27 mouse cellular contexts compared by ENCODE assay signal in the genomic region with DNA sequence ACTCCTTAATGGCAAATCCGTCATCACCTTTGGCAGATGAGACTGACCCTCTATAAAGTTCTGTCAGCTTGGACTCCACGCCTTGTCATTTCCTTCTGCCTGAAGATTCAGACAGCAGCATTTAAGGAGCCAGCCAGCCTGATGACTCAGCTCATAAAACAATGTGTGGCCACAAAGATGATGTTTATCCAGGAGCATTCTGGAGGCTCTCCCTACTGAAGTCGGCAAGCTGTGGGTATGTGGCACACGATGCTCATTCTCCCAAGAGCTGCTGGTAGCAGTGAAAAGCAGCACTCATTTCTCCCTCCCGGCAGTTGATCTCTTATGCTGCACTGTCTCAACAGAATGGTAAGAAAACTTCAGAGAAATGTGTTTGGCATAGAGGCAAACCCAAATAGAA. TPM values are rescaled to one million over a fixed set of nuclear protein-coding genes. Genes with fewer than 3 reads are reported as not detected.
DNase-seq lines count a peak whose midpoint lies in the region; ATAC-seq and TF ChIP-seq lines count a peak whose summit lies in the region.
"Had no signal": no experiment of that assay in that cellular context is flagged by ENCODE, and none has a peak within 500 bp of the region (broad histone marks: within the 10 kb centered on the region; RNA-seq: fewer than 3 reads in every experiment).

No protein-coding gene starts in this region.

- DNase-seq in frontal cortex, postnatal 10 days (ENCODE audit: low spot score in 2 of 2) = no peak
- peak; percentile 68 for DNase-seq in midbrain, embryonic 11.5 days (ENCODE audit: low spot score, missing footprints)
- no peak for DNase-seq in retina, embryonic 14.5 days (ENCODE audit: low spot score)
- DNase-seq: adrenal gland, postnatal 14 days; B cell, adult 2 months; cerebellum, adult 9-10 months; gastrocnemius, postnatal 14 days; heart, adult 2 months; heart, postnatal 36 days; kidney, adult 18-20 months; kidney, postnatal 10 days; liver; retina, postnatal 1 day; thymus, adult 2 months; thymus, postnatal 4 days had no signal

- no peak overlapping the region for H3K27ac ChIP-seq in midbrain, embryonic 11.5 days (ENCODE audit: low read depth, low read length)
- H3K27ac ChIP-seq in midbrain, embryonic 13.5 days = no peak overlapping the region
- no peak overlapping the region for H3K27ac ChIP-seq in kidney, embryonic 16.5 days (ENCODE audit: low read length)
- H3K27ac ChIP-seq: embryonic facial prominence, embryonic 10.5 days; heart, adult 2 months; hindbrain, embryonic 14.5 days; limb, embryonic 10.5 days; liver, embryonic 15.5 days; macrophage had no signal

- H3K36me3 ChIP-seq in midbrain, embryonic 11.5 days (ENCODE audit: control insufficient read depth, insufficient read depth, low read length) = no peaks in the 10 kb centered on the region
- H3K36me3 ChIP-seq in midbrain, embryonic 13.5 days = no peaks in the 10 kb centered on the region
- no peaks in the 10 kb centered on the region for H3K36me3 ChIP-seq in C2C12 (ENCODE audit: control insufficient read depth, insufficient read depth)
- H3K36me3 ChIP-seq in kidney, embryonic 16.5 days (ENCODE audit: insufficient read depth, low read length) = no peaks in the 10 kb centered on the region
- H3K36me3 ChIP-seq: embryonic facial prominence, embryonic 10.5 days; limb, embryonic 10.5 days; liver, embryonic 15.5 days had no signal

- no peak overlapping the region for H3K9ac ChIP-seq in midbrain, embryonic 11.5 days (ENCODE audit: low read length)
- H3K9ac ChIP-seq in midbrain, embryonic 13.5 days (replicated peaks) = no peak overlapping the region
- H3K9ac ChIP-seq in kidney, embryonic 16.5 days (replicated peaks; ENCODE audit: low read length) = no peak overlapping the region
- H3K9ac ChIP-seq: hindbrain, embryonic 14.5 days; liver, embryonic 15.5 days had no signal

- no peaks in the 10 kb centered on the region for H3K79me3 ChIP-seq in C2C12 (ENCODE audit: low read depth)

- no peaks in the 10 kb centered on the region for H3K9me3 ChIP-seq in midbrain, embryonic 11.5 days (ENCODE audit: control insufficient read depth, low read length)
- H3K9me3 ChIP-seq in midbrain, embryonic 13.5 days = no peaks in the 10 kb centered on the region
- no peaks in the 10 kb centered on the region for H3K9me3 ChIP-seq in kidney, embryonic 16.5 days (ENCODE audit: low read length)
- H3K9me3 ChIP-seq: embryonic facial prominence, embryonic 10.5 days; limb, embryonic 10.5 days; liver, embryonic 15.5 days had no signal

- H3K4me2 ChIP-seq in midbrain, embryonic 11.5 days = no peak overlapping the region
- H3K4me2 ChIP-seq in midbrain, embryonic 13.5 days (replicated peaks) = no peak overlapping the region
- no peak overlapping the region for H3K4me2 ChIP-seq in kidney, embryonic 16.5 days (replicated peaks; ENCODE audit: low read depth, low read length)
- H3K4me2 ChIP-seq: hindbrain, embryonic 14.5 days; liver, embryonic 15.5 days had no signal

- no peak overlapping the region for H3K4me3 ChIP-seq in midbrain, embryonic 11.5 days (ENCODE audit: low read depth, low read length)
- H3K4me3 ChIP-seq in midbrain, embryonic 13.5 days (replicated peaks) = no peak overlapping the region
- no peak overlapping the region for H3K4me3 ChIP-seq in C2C12 (ENCODE audit: insufficient read depth, poor library complexity, severe bottlenecking)
- no peak overlapping the region for H3K4me3 ChIP-seq in kidney, embryonic 16.5 days (ENCODE audit: low read length)
- H3K4me3 ChIP-seq: embryonic facial prominence, embryonic 10.5 days; heart, adult 2 months; limb, embryonic 10.5 days; liver, embryonic 15.5 days had no signal

- peak; percentile 76 for ATAC-seq in frontal cortex, adult (ENCODE audit: low TSS enrichment)
- ATAC-seq in midbrain, embryonic 11.5 days (ENCODE audit: low FRiP score) = no peak
- no peak for ATAC-seq in midbrain, embryonic 13.5 days
- ATAC-seq in common myeloid progenitor, adult 5-6 weeks (replicated peaks; ENCODE audit: low read depth, poor library complexity, severe bottlenecking) = 0 out of 2 replicates have a peak, but pooled peaks have one; percentile 9
- ATAC-seq in kidney, embryonic 16.5 days (ENCODE audit: low FRiP score, low TSS enrichment) = no peak
- ATAC-seq: forebrain, embryonic 16.5 days; inflammation-experienced regulatory T-cells, adult 6 months had no signal

- H3K79me2 ChIP-seq in C2C12 (ENCODE audit: control insufficient read depth, insufficient read depth) = no peaks in the 10 kb centered on the region

- TF ChIP-seq CTCF in C2C12 (IDR thresholded peaks at IDR 0.05; ENCODE audit: control insufficient read depth, insufficient read depth, insufficient read length) = no peak

- no peaks in the 10 kb centered on the region for H3K4me1 ChIP-seq in midbrain, embryonic 11.5 days (ENCODE audit: control insufficient read depth, insufficient read depth, low read length)
- H3K4me1 ChIP-seq in midbrain, embryonic 13.5 days (replicated peaks) = peaks cover 6% of the 10 kb centered on the region; the same call in 1 of the 2 replicates
- H3K4me1 ChIP-seq in kidney, embryonic 16.5 days (ENCODE audit: insufficient read depth, low read length) = peaks cover 10% of the 10 kb centered on the region

- peaks cover 30% of the 10 kb centered on the region for H3K27me3 ChIP-seq in midbrain, embryonic 11.5 days (ENCODE audit: control insufficient read depth, insufficient read depth, low read length)
- peaks cover 53% of the 10 kb centered on the region for H3K27me3 ChIP-seq in midbrain, embryonic 13.5 days
- peaks cover 18% of the 10 kb centered on the region for H3K27me3 ChIP-seq in C2C12 (ENCODE audit: control insufficient read depth, insufficient read depth, insufficient read length)
- peaks cover 87% of the 10 kb centered on the region for H3K27me3 ChIP-seq in kidney, embryonic 16.5 days (ENCODE audit: insufficient read depth, low read length)

- H3ac ChIP-seq in C2C12 (ENCODE audit: control insufficient read depth, insufficient read length, low read depth) = no peak overlapping the region

- WGBS in midbrain, embryonic 11.5 days = 62% methylated on average over 5 of the region's 5 CpGs
- 59% methylated on average over 5 of the region's 5 CpGs for WGBS in midbrain, embryonic 13.5 days
- WGBS in kidney, embryonic 16.5 days = 44% methylated on average over 5 of the region's 5 CpGs

TF ChIP-seq in C2C12, 6 proteins besides CTCF, POLR2A, EP300 and RAD21:
- no peak for TF ChIP-seq USF1 (IDR thresholded peaks at IDR 0.05; ENCODE audit: low read depth)
- peak; percentile 62 for TF ChIP-seq FOSL1 (IDR thresholded peaks at IDR 0.05; ENCODE audit: insufficient read depth, low read length, poor library complexity, severe bottlenecking)
- no peak for TF ChIP-seq MYOG (IDR thresholded peaks at IDR 0.05; ENCODE audit: control insufficient read depth, extremely low read depth, insufficient read length)
- peak; percentile 72 for TF ChIP-seq MAX (IDR thresholded peaks at IDR 0.05)
- peak; percentile 40 for TF ChIP-seq MYOD1 (IDR thresholded peaks at IDR 0.05; ENCODE audit: control insufficient read depth, insufficient read length, low read depth)
TF ChIP-seq in C2C12: peak in this region for 3.

RNA-seq across cellular contexts. Expression of gene Dock3, which starts 3.6 kb away (rescaled TPM):
- 7.0 and 9.3 TPM in 2 replicates for polyA plus RNA-seq in midbrain, embryonic 11.5 days (2014; fragmentation: Nextera tagmentation; extraction: Ambion mirVana)
- 14.0 and 20.2 TPM in 2 replicates for polyA plus RNA-seq in midbrain, embryonic 13.5 days (2015; fragmentation: Nextera tagmentation; extraction: Ambion mirVana)
- polyA plus RNA-seq in C2C12 (2012; fragmentation: generic; extraction: Trizol) = 0.26 TPM
- 0.23 and 1.6 TPM in 2 replicates for total RNA-seq in common myeloid progenitor, adult 5-6 weeks (2017)
- 0.17 and 0.69 TPM in 2 replicates for polyA plus RNA-seq in kidney, embryonic 16.5 days (2015; fragmentation: Nextera tagmentation; extraction: Ambion mirVana)
- total RNA-seq: gastrocnemius, postnatal 14 days had no signal
- polyA plus RNA-seq: inflammation-experienced regulatory T-cells, adult 6 months had no signal

RNA-seq across cellular contexts. Expression of gene Mapkapk3, which starts 54.4 kb away (rescaled TPM):
- polyA plus RNA-seq in midbrain, embryonic 11.5 days (2014; fragmentation: Nextera tagmentation; extraction: Ambion mirVana) = 2.5 and 2.7 TPM in 2 replicates
- 1.7 and 1.9 TPM in 2 replicates for polyA plus RNA-seq in midbrain, embryonic 13.5 days (2015; fragmentation: Nextera tagmentation; extraction: Ambion mirVana)
- polyA plus RNA-seq in C2C12 (2012; fragmentation: generic; extraction: Trizol) = 5.3 TPM
- 61.4 and 71.9 TPM in 2 replicates for total RNA-seq in common myeloid progenitor, adult 5-6 weeks (2017)
- 9.4 and 11.3 TPM in 2 replicates for polyA plus RNA-seq in kidney, embryonic 16.5 days (2015; fragmentation: Nextera tagmentation; extraction: Ambion mirVana)

Comparison
In these comparisons a context has a peak if more than half of its experiments do, and no peak if none do; other contexts are left out.
1. ATAC-seq: peak in frontal cortex, adult (single experiment) and common myeloid progenitor, adult 5-6 weeks (single experiment); none in midbrain, embryonic 11.5 days (single experiment), midbrain, embryonic 13.5 days (single experiment) and kidney, embryonic 16.5 days (single experiment).